Mouse (Mus musculus): ENCODE measurements around the gene Tmbim1. TPM values are rescaled to one million over a fixed set of nuclear protein-coding genes. Genes with fewer than 3 reads are reported as not detected.
"Not testable (repeated sequence)": the region's sequence is repeated elsewhere in the genome, so short reads cannot be mapped to it uniquely, and the experiment has no call there.

The Tmbim1 gene
- 44.9 and 48.1 TPM in 2 replicates for polyA plus RNA-seq (2015; fragmentation: Nextera tagmentation; extraction: Ambion mirVana)

- Histone ChIP-seq H3K27ac (peak within 1 kb of the TSS; percentile 91), H3K27me3 (no peaks in the 10 kb centered on the region), H3K4me1 (replicated peaks) (peaks cover 45% of the 10 kb centered on the region), H3K4me2 (peak within 1 kb of the TSS; percentile 75), H3K9me3 (replicated peaks) (no peaks in the 10 kb centered on the region), H3K9ac (peak within 1 kb of the TSS; percentile 88; the same call in 1 of the 2 replicates), H3K36me3 (no peaks in the 10 kb centered on the region), H3K4me3 (peak within 1 kb of the TSS; percentile 76)
- 96% methylated on average over 2 of the region's 2 CpGs for WGBS
- ATAC-seq (replicated peaks; ENCODE audit: insufficient number of reproducible peaks, insufficient read depth, low FRiP score, low read depth) = no peak
Observed at GRCm38 (mm10) chr1:74305522-74305921, at the start of gene Tmbim1. TSS of gene Tmbim1 (minus strand) at chr1:74305622.

GRCm38 (mm10) chr1:74353453-74354229, 48.2 kb upstream of the Tmbim1 start:
- Histone ChIP-seq H3K4me3 (no peak overlapping the region), H3K4me1 (replicated peaks) (peaks cover 4% of the 10 kb centered on the region; the same call in 1 of the 2 replicates), H3K9ac (no peak overlapping the region), H3K27ac (no peak overlapping the region), H3K4me2 (no peak overlapping the region), H3K27me3 (no peaks in the 10 kb centered on the region), H3K9me3 (replicated peaks) (no peaks in the 10 kb centered on the region), H3K36me3 (peaks cover 28% of the 10 kb centered on the region)
- 84% methylated on average over 9 of the region's 9 CpGs for WGBS
- no peak for ATAC-seq (replicated peaks; ENCODE audit: insufficient number of reproducible peaks, insufficient read depth, low FRiP score, low read depth)

- Histone ChIP-seq H3K9me3 (replicated peaks) (no peaks in the 10 kb centered on the region), H3K9ac (no peak overlapping the region), H3K4me2 (no peak overlapping the region), H3K4me1 (replicated peaks) (peaks cover 4% of the 10 kb centered on the region; the same call in 1 of the 2 replicates), H3K27me3 (no peaks in the 10 kb centered on the region), H3K4me3 (no peak overlapping the region), H3K36me3 (peaks cover 32% of the 10 kb centered on the region), H3K27ac (peak overlapping the region; percentile 37; the same call in 1 of the 2 replicates)
- 64% methylated on average over 5 of the region's 5 CpGs for WGBS
- ATAC-seq (replicated peaks; ENCODE audit: insufficient number of reproducible peaks, insufficient read depth, low FRiP score, low read depth) = peak; percentile 56; the same call in 1 of the 2 replicates
Observed at GRCm38 (mm10) chr1:74352532-74353096, 47.2 kb upstream of the Tmbim1 start.

GRCm38 (mm10) chr1:74351185-74351769, 45.9 kb upstream of the Tmbim1 start:
- no peaks in the 10 kb centered on the region for H3K9me3 ChIP-seq (replicated peaks)
- 87% methylated on average over 13 of the region's 13 CpGs for WGBS
- no peak overlapping the region for H3K9ac ChIP-seq
- peaks cover 34% of the 10 kb centered on the region for H3K36me3 ChIP-seq
- no peaks in the 10 kb centered on the region for H3K27me3 ChIP-seq
- ATAC-seq (replicated peaks; ENCODE audit: insufficient number of reproducible peaks, insufficient read depth, low FRiP score, low read depth) = no peak
- peaks cover 4% of the 10 kb centered on the region; the same call in 1 of the 2 replicates for H3K4me1 ChIP-seq (replicated peaks)
- no peak overlapping the region for H3K4me3 ChIP-seq
- H3K27ac ChIP-seq = no peak overlapping the region
- no peak overlapping the region for H3K4me2 ChIP-seq

GRCm38 (mm10) chr1:74344163-74344916, 38.9 kb upstream of the Tmbim1 start:
- 80% methylated on average over 11 of the region's 11 CpGs for WGBS

GRCm38 (mm10) chr1:74343161-74343560, 37.7 kb upstream of the Tmbim1 start:
- 82% methylated on average over 5 of the region's 5 CpGs for WGBS
- ATAC-seq (replicated peaks; ENCODE audit: insufficient number of reproducible peaks, insufficient read depth, low FRiP score, low read depth) = no peak
- no peaks in the 10 kb centered on the region for H3K9me3 ChIP-seq (replicated peaks)
- no peak overlapping the region for H3K4me3 ChIP-seq
- no peaks in the 10 kb centered on the region for H3K27me3 ChIP-seq
- no peak overlapping the region for H3K27ac ChIP-seq
- no peak overlapping the region for H3K4me2 ChIP-seq
- H3K4me1 ChIP-seq (replicated peaks) = peaks cover 22% of the 10 kb centered on the region
- peaks cover 4% of the 10 kb centered on the region; the same call in 1 of the 2 replicates for H3K36me3 ChIP-seq
- no peak overlapping the region for H3K9ac ChIP-seq

More at GRCm38 (mm10) chr1:74344163-74344916, 38.9 kb upstream of the Tmbim1 start:
- Histone ChIP-seq H3K4me2 (no peak overlapping the region), H3K4me3 (no peak overlapping the region), H3K9ac (no peak overlapping the region), H3K4me1 (replicated peaks) (peaks cover 11% of the 10 kb centered on the region), H3K27ac (no peak overlapping the region), H3K27me3 (no peaks in the 10 kb centered on the region), H3K36me3 (peaks cover 11% of the 10 kb centered on the region; the same call in 1 of the 2 replicates), H3K9me3 (replicated peaks) (no peaks in the 10 kb centered on the region)
- no peak for ATAC-seq (replicated peaks; ENCODE audit: insufficient number of reproducible peaks, insufficient read depth, low FRiP score, low read depth)

- WGBS = 80% methylated on average over 1 of the region's 1 CpGs
- ATAC-seq (replicated peaks; ENCODE audit: insufficient number of reproducible peaks, insufficient read depth, low FRiP score, low read depth) = no peak
- H3K4me3 ChIP-seq = no peak overlapping the region
- H3K4me1 ChIP-seq (replicated peaks) = peaks cover 29% of the 10 kb centered on the region
- H3K9ac ChIP-seq = no peak overlapping the region
- no peaks in the 10 kb centered on the region for H3K9me3 ChIP-seq (replicated peaks)
- no peak overlapping the region for H3K4me2 ChIP-seq
- H3K27me3 ChIP-seq = no peaks in the 10 kb centered on the region
- no peak overlapping the region for H3K27ac ChIP-seq
- no peaks in the 10 kb centered on the region for H3K36me3 ChIP-seq
Observed at GRCm38 (mm10) chr1:74342308-74342707, 36.9 kb upstream of the Tmbim1 start.

- H3K9ac ChIP-seq = no peak overlapping the region
- no peaks in the 10 kb centered on the region for H3K36me3 ChIP-seq
- peaks cover 33% of the 10 kb centered on the region for H3K4me1 ChIP-seq (replicated peaks)
- 71% methylated on average over 7 of the region's 7 CpGs for WGBS
- H3K4me2 ChIP-seq = no peak overlapping the region
- no peak overlapping the region for H3K27ac ChIP-seq
- no peaks in the 10 kb centered on the region for H3K9me3 ChIP-seq (replicated peaks)
- ATAC-seq (replicated peaks; ENCODE audit: insufficient number of reproducible peaks, insufficient read depth, low FRiP score, low read depth) = no peak
- H3K27me3 ChIP-seq = no peaks in the 10 kb centered on the region
- H3K4me3 ChIP-seq = no peak overlapping the region
Observed at GRCm38 (mm10) chr1:74341898-74342297, 36.5 kb upstream of the Tmbim1 start.

- H3K9me3 ChIP-seq (replicated peaks); H3K4me3 ChIP-seq; ATAC-seq (replicated peaks; ENCODE audit: insufficient number of reproducible peaks, insufficient read depth, low FRiP score, low read depth); H3K27ac ChIP-seq; H3K4me2 ChIP-seq; H3K27me3 ChIP-seq; H3K9ac ChIP-seq; H3K36me3 ChIP-seq: not testable (repeated sequence)
- WGBS = 93% methylated on average over 4 of the region's 4 CpGs
- H3K4me1 ChIP-seq (replicated peaks) = peaks cover 36% of the 10 kb centered on the region
Observed at GRCm38 (mm10) chr1:74340992-74341391, 35.6 kb upstream of the Tmbim1 start.

GRCm38 (mm10) chr1:74340361-74340764, 34.9 kb upstream of the Tmbim1 start:
- no peak for ATAC-seq (replicated peaks; ENCODE audit: insufficient number of reproducible peaks, insufficient read depth, low FRiP score, low read depth)
- Histone ChIP-seq H3K9me3 (replicated peaks) (no peaks in the 10 kb centered on the region), H3K27me3 (no peaks in the 10 kb centered on the region), H3K27ac (no peak overlapping the region), H3K9ac (no peak overlapping the region), H3K36me3 (no peaks in the 10 kb centered on the region), H3K4me3 (no peak overlapping the region), H3K4me2 (no peak overlapping the region), H3K4me1 (replicated peaks) (peaks cover 41% of the 10 kb centered on the region)
- WGBS = 91% methylated on average over 6 of the region's 6 CpGs

GRCm38 (mm10) chr1:74339917-74340316, 34.5 kb upstream of the Tmbim1 start:
- 80% methylated on average over 9 of the region's 9 CpGs for WGBS
- no peaks in the 10 kb centered on the region for H3K27me3 ChIP-seq
- H3K4me1 ChIP-seq (replicated peaks) = peaks cover 45% of the 10 kb centered on the region
- ATAC-seq (replicated peaks; ENCODE audit: insufficient number of reproducible peaks, insufficient read depth, low FRiP score, low read depth) = no peak
- H3K27ac ChIP-seq = no peak overlapping the region
- no peak overlapping the region for H3K4me2 ChIP-seq
- no peaks in the 10 kb centered on the region for H3K9me3 ChIP-seq (replicated peaks)
- no peaks in the 10 kb centered on the region for H3K36me3 ChIP-seq
- H3K4me3 ChIP-seq = no peak overlapping the region
- no peak overlapping the region for H3K9ac ChIP-seq

Measured in heart, embryonic 15.5 days (tissue).